Mouse (Mus musculus): ENCODE data around the gene Rps7. TPM values are rescaled to one million over a fixed set of nuclear protein-coding genes. Genes with fewer than 3 reads are reported as not detected.
A peak's percentile ranks its signal among the peaks of the same experiment; 100 is the strongest.

Gene Rps7
- total and polyA plus RNA-seq, 3 experiments = 753 to 3,047 (median 2,570) TPM

GRCm38 (mm10) chr12:28622167-28622532 lies 13.6 kb downstream of the Rps7 start:
- Histone ChIP-seq H3K79me2 (replicated peaks; ENCODE audit: control insufficient read depth, extremely low read depth, insufficient read depth, poor library complexity, severe bottlenecking) (no peaks in the 10 kb centered on the region), H3K4me2 (ENCODE audit: insufficient read depth, low read depth, poor library complexity, severe bottlenecking) (peak overlapping the region; percentile 45; the same call in 1 of the 2 replicates), H3K27me3 (replicated peaks) (peaks cover 34% of the 10 kb centered on the region), H3K9ac (ENCODE audit: insufficient read depth, low read depth) (no peak overlapping the region), H3K9me3 (replicated peaks; ENCODE audit: low read length) (no peaks in the 10 kb centered on the region), H3K36me3 (replicated peaks in 1 of 2; ENCODE audit: control insufficient read depth in 1 of 2, insufficient read depth in 1 of 2, low read length in 1 of 2) (no peaks in the 10 kb centered on the region), H3K4me1 (ENCODE audit: control insufficient read depth in 1 of 2, insufficient read depth in 2 of 2) (peaks cover 0 to 3% of the 10 kb centered on the region in 2 experiments; a peak in 1 of 4 replicates), H3K4me3 (replicated peaks in 1 of 3; ENCODE audit: low read depth in 2 of 3, low read length in 2 of 3, poor library complexity in 1 of 3) (no peak overlapping the region), H3K27ac (ENCODE audit: insufficient read depth, low read depth) (no peak overlapping the region)
- in situ Hi-C loops (cut with MboI; ENCODE audit: low pct_ligation_motif_present, low pct_unique_long_range_greater_than_20kb, low sequenced_read_pairs) = no loop called here
- no peak for TF ChIP-seq IRF4 (IDR thresholded peaks at IDR 0.05; ENCODE audit: low read depth, low read length)
- TF ChIP-seq BHLHE40 (IDR thresholded peaks at IDR 0.05; ENCODE audit: low read depth, low read length) = no peak
- no peak for TF ChIP-seq ZMIZ1 (IDR thresholded peaks at IDR 0.05; ENCODE audit: low read depth, low read length)
- TF ChIP-seq GABPA (IDR thresholded peaks at IDR 0.05; ENCODE audit: insufficient replicate concordance, low read depth, low read length) = no peak
- TF ChIP-seq POLR2A (IDR thresholded peaks at IDR 0.05; ENCODE audit: low read depth, low read length) = no peak
- TF ChIP-seq POLR2AphosphoS2 (IDR thresholded peaks at IDR 0.05; ENCODE audit: low read depth, low read length) = no peak
- TF ChIP-seq CHD2 (IDR thresholded peaks at IDR 0.05; ENCODE audit: low read length) = no peak
- no peak for TF ChIP-seq RCOR1 (conservative IDR thresholded peaks at IDR 0.05; ENCODE audit: low read depth, low read length)
- no peak for TF ChIP-seq ZC3H11A (IDR thresholded peaks at IDR 0.05; ENCODE audit: low read depth, low read length)
- no peak for TF ChIP-seq CHD1 (IDR thresholded peaks at IDR 0.05; ENCODE audit: low read depth, low read length)
- TF ChIP-seq JUND (conservative IDR thresholded peaks at IDR 0.05; ENCODE audit: low read depth, low read length) = no peak
- TF ChIP-seq MAX (IDR thresholded peaks at IDR 0.05; ENCODE audit: low read length) = no peak
- no peak for TF ChIP-seq UBTF (IDR thresholded peaks at IDR 0.05; ENCODE audit: low read depth, low read length)
- TF ChIP-seq HCFC1 (IDR thresholded peaks at IDR 0.05; ENCODE audit: low read depth, low read length) = no peak
- TF ChIP-seq PAX5 (IDR thresholded peaks at IDR 0.05; ENCODE audit: low read length) = no peak
- no peak for TF ChIP-seq RAD21 (IDR thresholded peaks at IDR 0.05; ENCODE audit: low read depth, low read length)
- no peak for TF ChIP-seq E2F4 (IDR thresholded peaks at IDR 0.05; ENCODE audit: insufficient replicate concordance, low read depth, low read length)
- no peak for TF ChIP-seq MAZ (IDR thresholded peaks at IDR 0.05; ENCODE audit: low read depth, low read length)
- no peak for TF ChIP-seq NRF1 (IDR thresholded peaks at IDR 0.05; ENCODE audit: low read depth, low read length)
- dilution Hi-C loops (cut with MboI; ENCODE audit: extremely low pct_ligation_motif_present, extremely low pct_unique_long_range_greater_than_20kb, low sequenced_read_pairs) = no loop called here
- no peak for DNase-seq (ENCODE audit: extremely low read depth)

- no peak overlapping the region for H3K9ac ChIP-seq (ENCODE audit: insufficient read depth, low read depth)
- peak overlapping the region; percentile 45; the same call in 1 of the 2 replicates for H3K4me2 ChIP-seq (ENCODE audit: insufficient read depth, low read depth, poor library complexity, severe bottlenecking)
- TF ChIP-seq ZMIZ1 (IDR thresholded peaks at IDR 0.05; ENCODE audit: low read depth, low read length) (no peak), CTCF (conservative IDR thresholded peaks at IDR 0.05 in 1 of 2, IDR thresholded peaks at IDR 0.05 in 1 of 2; ENCODE audit: low read depth in 2 of 2, low read length in 2 of 2) (0 out of 4 replicates have a peak, but pooled peaks of 1 of the 2 experiments have one; percentile 1)
- H3K27me3 ChIP-seq (replicated peaks) = peaks cover 40% of the 10 kb centered on the region
- H3K27ac ChIP-seq (ENCODE audit: insufficient read depth, low read depth) = no peak overlapping the region
- H3K79me2 ChIP-seq (replicated peaks; ENCODE audit: control insufficient read depth, extremely low read depth, insufficient read depth, poor library complexity, severe bottlenecking) = no peaks in the 10 kb centered on the region
- H3K4me3 ChIP-seq (replicated peaks in 1 of 3; ENCODE audit: low read depth in 2 of 3, low read length in 2 of 3, poor library complexity in 1 of 3) = no peak overlapping the region
- H3K36me3 ChIP-seq (replicated peaks in 1 of 2; ENCODE audit: control insufficient read depth in 1 of 2, insufficient read depth in 1 of 2, low read length in 1 of 2) = no peaks in the 10 kb centered on the region
- DNase-seq (ENCODE audit: extremely low read depth) = no peak
- dilution Hi-C loops (cut with MboI; ENCODE audit: extremely low pct_ligation_motif_present, extremely low pct_unique_long_range_greater_than_20kb, low sequenced_read_pairs) (no loop called here), in situ Hi-C loops (cut with MboI; ENCODE audit: low pct_ligation_motif_present, low pct_unique_long_range_greater_than_20kb, low sequenced_read_pairs) (no loop called here)
- no peaks in the 10 kb centered on the region for H3K9me3 ChIP-seq (replicated peaks; ENCODE audit: low read length)
- 0 out of 4 replicates have a peak, but pooled peaks cover 0 to 3% of the 10 kb centered on the region in 2 experiments for H3K4me1 ChIP-seq (ENCODE audit: control insufficient read depth in 1 of 2, insufficient read depth in 2 of 2)
Observed at GRCm38 (mm10) chr12:28621451-28622166, 14.1 kb downstream of the Rps7 start.

Measured in CH12.LX (cell line).